Comparison of ENCODE assay signal across 8 mouse cellular contexts in genomic region chr19:8880311-8881033, GRCm38 (mm10). TPM values are rescaled to one million over a fixed set of nuclear protein-coding genes. Genes with fewer than 3 reads are reported as not detected.
DNase-seq lines count a peak whose midpoint lies in the region; ATAC-seq and TF ChIP-seq lines count a peak whose summit lies in the region.

Gene Uqcc3, minus strand, starts transcription at chr19:8880923.

- peaks cover 25% of the 10 kb centered on the region for H3K36me3 ChIP-seq in forebrain, embryonic 14.5 days (ENCODE audit: control insufficient read depth, insufficient read depth, low read length)
- H3K36me3 ChIP-seq in liver, embryonic 16.5 days (ENCODE audit: control insufficient read depth, insufficient read depth) = peaks cover 14% of the 10 kb centered on the region
- H3K36me3 ChIP-seq in neural tube, embryonic 12.5 days = peaks cover 16% of the 10 kb centered on the region
- H3K36me3 ChIP-seq in stomach, postnatal 0 days (ENCODE audit: control insufficient read depth, insufficient read depth, low read length) = peaks cover 8% of the 10 kb centered on the region; the same call in 1 of the 2 replicates

- no peaks in the 10 kb centered on the region for H3K27me3 ChIP-seq in forebrain, embryonic 14.5 days (replicated peaks; ENCODE audit: control insufficient read depth, insufficient read depth, low read length)
- no peaks in the 10 kb centered on the region for H3K27me3 ChIP-seq in liver, embryonic 16.5 days (ENCODE audit: control insufficient read depth, insufficient read depth, low read depth, low read length)
- H3K27me3 ChIP-seq in neural tube, embryonic 12.5 days (replicated peaks) = no peaks in the 10 kb centered on the region
- H3K27me3 ChIP-seq in stomach, postnatal 0 days (ENCODE audit: control insufficient read depth, insufficient read depth, low read length) = no peaks in the 10 kb centered on the region

- DNase-seq in ES-CJ7 (ENCODE audit: low read depth, low spot score) = peak; percentile 88
- DNase-seq in cerebellum, adult 11 months = peak; percentile 86
- DNase-seq in forebrain, embryonic 14.5 days (ENCODE audit: low spot score) = peak; percentile 92
- DNase-seq in heart, postnatal 10 days = peak; percentile 92 to 94
- DNase-seq in large intestine, adult 2 months (ENCODE audit: low read depth, low spot score) = peak; percentile 64
- DNase-seq in stomach, postnatal 0 days (ENCODE audit: low spot score) = peak; percentile 90

- H3K4me1 ChIP-seq in forebrain, embryonic 14.5 days (ENCODE audit: control insufficient read depth, insufficient read depth, low read length) = 0 out of 2 replicates have a peak, but pooled peaks cover 3% of the 10 kb centered on the region
- H3K4me1 ChIP-seq in liver, embryonic 16.5 days (ENCODE audit: control insufficient read depth, low read depth, low read length) = peaks cover 13% of the 10 kb centered on the region
- 0 out of 2 replicates have a peak, but pooled peaks cover 9% of the 10 kb centered on the region for H3K4me1 ChIP-seq in neural tube, embryonic 12.5 days
- H3K4me1 ChIP-seq in stomach, postnatal 0 days (replicated peaks; ENCODE audit: control insufficient read depth, insufficient read depth) = no peaks in the 10 kb centered on the region

- WGBS in forebrain, embryonic 14.5 days = under 1% methylated on average over 42 of the region's 42 CpGs
- WGBS in large intestine, adult 2 months = under 1% methylated on average over 42 of the region's 42 CpGs
- WGBS in liver, embryonic 16.5 days (ENCODE audit: insufficient replicate concordance) = under 1% methylated on average over 42 of the region's 42 CpGs
- under 1% methylated on average over 42 of the region's 42 CpGs for WGBS in neural tube, embryonic 12.5 days
- WGBS in stomach, postnatal 0 days = under 1% methylated on average over 42 of the region's 42 CpGs

- H3K9ac ChIP-seq in forebrain, embryonic 14.5 days (ENCODE audit: low read length) = peak within 1 kb of the TSS; percentile 83
- peak within 1 kb of the TSS; percentile 93 for H3K9ac ChIP-seq in liver, embryonic 16.5 days (ENCODE audit: low read depth, low read length)
- peak within 1 kb of the TSS; percentile 86 for H3K9ac ChIP-seq in neural tube, embryonic 12.5 days
- H3K9ac ChIP-seq in stomach, postnatal 0 days (ENCODE audit: low read length) = peak within 1 kb of the TSS; percentile 83

- TF ChIP-seq EP300 in stomach, postnatal 0 days (optimal IDR thresholded peaks at IDR 0.05) = no peak

- intact Hi-C loops in heart, postnatal 10 days (cut with DNase I) = no loop called here

- peak within 1 kb of the TSS; percentile 67 for H3K4me3 ChIP-seq in forebrain, embryonic 14.5 days (ENCODE audit: low read depth, low read length)
- H3K4me3 ChIP-seq in liver, embryonic 16.5 days (ENCODE audit: low read depth, low read length) = peak within 1 kb of the TSS; percentile 89
- H3K4me3 ChIP-seq in neural tube, embryonic 12.5 days = peak within 1 kb of the TSS; percentile 64
- peak within 1 kb of the TSS; percentile 82 for H3K4me3 ChIP-seq in stomach, postnatal 0 days (ENCODE audit: low read depth, low read length)

- peak; percentile 98 for ATAC-seq in forebrain, embryonic 14.5 days
- peak; percentile 98 for ATAC-seq in liver, embryonic 16.5 days (ENCODE audit: low read depth)
- peak; percentile 98 for ATAC-seq in neural tube, embryonic 12.5 days (ENCODE audit: low FRiP score, low read depth)
- ATAC-seq in stomach, postnatal 0 days (ENCODE audit: low FRiP score, low TSS enrichment) = peak; percentile 94

- peak within 1 kb of the TSS; percentile 94 for H3K4me2 ChIP-seq in forebrain, embryonic 14.5 days (ENCODE audit: low read length)
- peak within 1 kb of the TSS; percentile 87 for H3K4me2 ChIP-seq in liver, embryonic 16.5 days (ENCODE audit: low read depth, low read length)
- H3K4me2 ChIP-seq in neural tube, embryonic 12.5 days (replicated peaks) = peak within 1 kb of the TSS; percentile 77
- H3K4me2 ChIP-seq in stomach, postnatal 0 days (replicated peaks; ENCODE audit: low read depth) = peak within 1 kb of the TSS; percentile 79

- H3K27ac ChIP-seq in forebrain, embryonic 14.5 days (ENCODE audit: low read depth, low read length) = peak within 1 kb of the TSS; percentile 61
- H3K27ac ChIP-seq in liver, embryonic 16.5 days (ENCODE audit: low read length) = peak within 1 kb of the TSS; percentile 81
- peak within 1 kb of the TSS; percentile 23; the same call in 1 of the 2 replicates for H3K27ac ChIP-seq in neural tube, embryonic 12.5 days
- H3K27ac ChIP-seq in stomach, postnatal 0 days (replicated peaks) = peak within 1 kb of the TSS; percentile 92

- H3K9me3 ChIP-seq in forebrain, embryonic 14.5 days (replicated peaks; ENCODE audit: control insufficient read depth, low read length) = no peaks in the 10 kb centered on the region
- H3K9me3 ChIP-seq in liver, embryonic 16.5 days (replicated peaks; ENCODE audit: control insufficient read depth, low read length) = no peaks in the 10 kb centered on the region
- H3K9me3 ChIP-seq in neural tube, embryonic 12.5 days = no peaks in the 10 kb centered on the region
- no peaks in the 10 kb centered on the region for H3K9me3 ChIP-seq in stomach, postnatal 0 days (ENCODE audit: control insufficient read depth, low read length)

- TF ChIP-seq CTCF in stomach, postnatal 0 days (IDR thresholded peaks at IDR 0.05; ENCODE audit: low read depth) = no peak

RNA-seq across cellular contexts. Expression of gene Uqcc3, which starts in this region (rescaled TPM):
- polyA plus RNA-seq in forebrain, embryonic 14.5 days (2014; fragmentation: Nextera tagmentation; extraction: Ambion mirVana) = 57.0 and 66.4 TPM in 2 replicates
- total RNA-seq in heart, postnatal 10 days (2021) = 10 to 100 TPM; 50.4 to 58.1 TPM
- 19.7 and 23.4 TPM in 2 replicates for polyA plus RNA-seq in large intestine, adult 2 months (2012; rRNA removed)
- 27.9 and 29.6 TPM in 2 replicates for polyA plus RNA-seq in liver, embryonic 16.5 days (2015; fragmentation: Nextera tagmentation; extraction: Ambion mirVana)
- polyA plus RNA-seq in neural tube, embryonic 12.5 days (2016; fragmentation: Nextera tagmentation; extraction: Ambion mirVana) = 62.2 and 66.0 TPM in 2 replicates
- polyA plus RNA-seq in stomach, postnatal 0 days (2015; fragmentation: Nextera tagmentation; extraction: Ambion mirVana) = 81.2 and 85.2 TPM in 2 replicates

Comparison
In these comparisons a context has a peak if more than half of its experiments do, and no peak if none do; other contexts are left out.
1. Peak in every context shown above with its lines: DNase-seq, ATAC-seq, H3K4me3 ChIP-seq and H3K27ac ChIP-seq.
2. H3K27ac ChIP-seq: peak in every context shown above with its lines; median percentile 92 in stomach, postnatal 0 days; 81 in liver, embryonic 16.5 days; 61 in forebrain, embryonic 14.5 days; 23 in neural tube, embryonic 12.5 days.